Mouse (Mus musculus) left cerebral cortex, adult 8-10 months (tissue): ENCODE data around the gene Eif4enif1. TPM values are rescaled to one million over a fixed set of nuclear protein-coding genes. Genes with fewer than 3 reads are reported as not detected.
"Not testable (repeated sequence)": the region's sequence is repeated elsewhere in the genome, so short reads cannot be mapped to it uniquely, and the experiment has no call there.

ENCODE experiments used
- DNase-seq, 2 experiments: peaks; one replicate each; pipeline ENCODE4 v3.0.0; 2022; ENCODE audit warnings: low spot score in 2 of 2
- total RNA-seq, 4 experiments: library from RNA; stranded (reverse); gene quantifications; 2 replicates each; pipeline ENCODE4 v1.2.4; 2022

Eif4enif1 gene
- total RNA-seq = 10 to 100 TPM; 65.9 to 74.7 (median 68.8) TPM

GRCm38 (mm10) chr11:3202231-3202701 is at the start of gene Eif4enif1:
Eif4enif1 (plus strand) TSS chr11:3202392.
- peak; percentile 86 to 93 for DNase-seq

- peak; percentile 60 to 74 for DNase-seq
Observed at GRCm38 (mm10) chr11:3153666-3154397, 48.4 kb upstream of the Eif4enif1 start.

- DNase-seq = not testable (repeated sequence)
Observed at GRCm38 (mm10) chr11:3156991-3157390, 45.2 kb upstream of the Eif4enif1 start.

- not testable (repeated sequence) for DNase-seq
Observed at GRCm38 (mm10) chr11:3157996-3158395, 44.2 kb upstream of the Eif4enif1 start.

- DNase-seq = not testable (repeated sequence)
Observed at GRCm38 (mm10) chr11:3158800-3159199, 43.4 kb upstream of the Eif4enif1 start.

GRCm38 (mm10) chr11:3161370-3161769 is 40.8 kb upstream of the Eif4enif1 start:
- DNase-seq = peak in 1 of 2 experiments; percentile 66

GRCm38 (mm10) chr11:3162236-3162897 is 39.8 kb upstream of the Eif4enif1 start:
- DNase-seq = peak; percentile 68 to 81

GRCm38 (mm10) chr11:3163122-3163521 is 39.1 kb upstream of the Eif4enif1 start:
- DNase-seq = not testable (repeated sequence)

GRCm38 (mm10) chr11:3163661-3164060 is 38.5 kb upstream of the Eif4enif1 start:
- DNase-seq = not testable (repeated sequence)

- not testable (repeated sequence) for DNase-seq
Observed at GRCm38 (mm10) chr11:3165210-3165782, 36.9 kb upstream of the Eif4enif1 start.

- DNase-seq = not testable (repeated sequence)
Observed at GRCm38 (mm10) chr11:3166321-3166720, 35.9 kb upstream of the Eif4enif1 start.

- DNase-seq = not testable (repeated sequence)
Observed at GRCm38 (mm10) chr11:3167129-3167528, 35.1 kb upstream of the Eif4enif1 start.

GRCm38 (mm10) chr11:3167571-3168001 is 34.6 kb upstream of the Eif4enif1 start:
- DNase-seq = peak; percentile 44 to 69

- DNase-seq = peak in 1 of 2 experiments; percentile 49
Observed at GRCm38 (mm10) chr11:3169042-3169441, 33.1 kb upstream of the Eif4enif1 start.

- peak in 1 of 2 experiments; percentile 64 for DNase-seq
Observed at GRCm38 (mm10) chr11:3171931-3172330, 30.3 kb upstream of the Eif4enif1 start.

GRCm38 (mm10) chr11:3172526-3172925 is 29.7 kb upstream of the Eif4enif1 start:
- not testable (repeated sequence) for DNase-seq

GRCm38 (mm10) chr11:3173425-3174318 is 28.5 kb upstream of the Eif4enif1 start:
- peak; percentile 53 to 78 for DNase-seq

GRCm38 (mm10) chr11:3178968-3179725 is 23.0 kb upstream of the Eif4enif1 start:
- DNase-seq = peak in 1 of 2 experiments; percentile 20

GRCm38 (mm10) chr11:3179726-3180092 is 22.5 kb upstream of the Eif4enif1 start:
- DNase-seq = peak in 1 of 2 experiments; percentile 33
